ENCODE assay signal across 18 mouse cellular contexts in the genomic region with DNA sequence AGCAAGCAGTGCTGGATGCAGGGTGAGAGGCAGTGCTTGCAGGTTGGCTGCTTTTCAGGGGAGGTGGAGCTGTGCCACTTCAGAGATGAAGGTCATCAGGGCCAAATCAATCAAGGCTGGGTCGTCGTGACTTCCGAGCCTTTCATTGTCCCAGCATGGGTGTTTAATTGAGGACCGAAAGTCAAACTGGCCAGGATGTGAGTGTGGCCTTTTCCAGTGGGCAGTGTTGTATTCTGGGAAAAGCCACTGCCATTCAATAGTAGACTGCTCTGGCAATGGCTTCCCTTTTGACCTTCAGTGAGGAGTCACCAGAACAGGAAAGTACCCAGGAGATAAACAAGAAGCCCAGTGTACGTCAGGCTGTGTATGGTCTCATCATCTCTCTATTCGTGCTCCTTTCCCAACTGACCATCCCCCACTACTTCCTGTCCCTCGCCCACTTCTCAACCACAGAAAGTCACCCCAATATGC. TPM values are rescaled to one million over a fixed set of nuclear protein-coding genes. Genes with fewer than 3 reads are reported as not detected.
DNase-seq lines count a peak whose midpoint lies in the region; ATAC-seq and TF ChIP-seq lines count a peak whose summit lies in the region.
"Had no signal": no experiment of that assay in that cellular context is flagged by ENCODE, and none has a peak within 500 bp of the region (broad histone marks: within the 10 kb centered on the region; RNA-seq: fewer than 3 reads in every experiment).

No protein-coding gene starts in this region.

- DNase-seq in heart, adult 11 months = no peak
- peak; percentile 24 for DNase-seq in lung, postnatal 0 days (ENCODE audit: low spot score)
- DNase-seq in lung, postnatal 25 days (ENCODE audit: low spot score) = no peak
- DNase-seq in adrenal gland, postnatal 36 days = peak; percentile 72
- no peak for DNase-seq in urinary bladder, adult 18-20 months (ENCODE audit: low spot score in 2 of 2)
- DNase-seq in spleen, adult 12 weeks (ENCODE audit: low spot score) = no peak
- DNase-seq: cerebellum, adult 18-20 months; cerebellum, postnatal 36 days; kidney, adult 11 months; right cerebral cortex, postnatal 14 days had no signal

- H3K9me3 ChIP-seq in heart, embryonic 15.5 days (replicated peaks) = no peaks in the 10 kb centered on the region
- H3K9me3 ChIP-seq in lung, postnatal 0 days (ENCODE audit: low read length) = no peaks in the 10 kb centered on the region
- H3K9me3 ChIP-seq: forebrain, embryonic 13.5 days; midbrain, embryonic 15.5 days had no signal

- TF ChIP-seq CTCF in lung, postnatal 0 days (IDR thresholded peaks at IDR 0.05) = no peak

- H3K9ac ChIP-seq in heart, embryonic 15.5 days = no peak overlapping the region
- no peak overlapping the region for H3K9ac ChIP-seq in lung, postnatal 0 days (replicated peaks; ENCODE audit: low read depth)
- H3K9ac ChIP-seq: forebrain, embryonic 13.5 days; heart, embryonic 13.5 days; hindbrain, embryonic 14.5 days; midbrain, embryonic 15.5 days had no signal

- H3K4me3 ChIP-seq in heart, embryonic 15.5 days = no peak overlapping the region
- H3K4me3 ChIP-seq in lung, postnatal 0 days (ENCODE audit: low read depth, low read length) = no peak overlapping the region
- H3K4me3 ChIP-seq: forebrain, embryonic 13.5 days; heart, embryonic 13.5 days; left cerebral cortex, adult 2 months; midbrain, embryonic 15.5 days had no signal

- 0 out of 2 replicates have a peak overlapping the region, but pooled peaks have one; percentile 5 for H3K27ac ChIP-seq in heart, embryonic 15.5 days
- no peak overlapping the region for H3K27ac ChIP-seq in lung, postnatal 0 days (ENCODE audit: low read length)
- H3K27ac ChIP-seq: forebrain, embryonic 13.5 days; hindbrain, embryonic 14.5 days; left cerebral cortex, adult 2 months; midbrain, embryonic 15.5 days had no signal

- peaks cover 71% of the 10 kb centered on the region for H3K36me3 ChIP-seq in heart, embryonic 15.5 days
- peaks cover 47% of the 10 kb centered on the region for H3K36me3 ChIP-seq in lung, postnatal 0 days (ENCODE audit: insufficient read depth, low read length)

- no peaks in the 10 kb centered on the region for H3K27me3 ChIP-seq in heart, embryonic 15.5 days
- no peaks in the 10 kb centered on the region for H3K27me3 ChIP-seq in lung, postnatal 0 days (replicated peaks; ENCODE audit: insufficient read depth, low read length)
- H3K27me3 ChIP-seq: forebrain, embryonic 13.5 days; heart, embryonic 13.5 days; midbrain, embryonic 15.5 days; Patski had no signal

- no peak for ATAC-seq in heart, embryonic 15.5 days (replicated peaks; ENCODE audit: insufficient number of reproducible peaks, insufficient read depth, low FRiP score, low read depth)
- peak; percentile 67 for ATAC-seq in lung, postnatal 0 days
- ATAC-seq in CD4-positive, CD25-positive, alpha-beta regulatory T cell, adult 4 months = peak; percentile 87
- ATAC-seq: forebrain, embryonic 13.5 days; midbrain, embryonic 15.5 days; Patski had no signal

- TF ChIP-seq EP300 in lung, postnatal 0 days (IDR thresholded peaks at IDR 0.05) = no peak

- 54% methylated on average over 7 of the region's 7 CpGs for WGBS in heart, embryonic 15.5 days
- 41% methylated on average over 7 of the region's 7 CpGs for WGBS in lung, postnatal 0 days

- peaks cover 15% of the 10 kb centered on the region for H3K4me1 ChIP-seq in heart, embryonic 15.5 days (replicated peaks)
- H3K4me1 ChIP-seq in lung, postnatal 0 days (ENCODE audit: insufficient read depth, low read depth, low read length) = no peaks in the 10 kb centered on the region
- H3K4me1 ChIP-seq: forebrain, embryonic 13.5 days; midbrain, embryonic 15.5 days had no signal

- H3K4me2 ChIP-seq in heart, embryonic 15.5 days = no peak overlapping the region
- no peak overlapping the region for H3K4me2 ChIP-seq in lung, postnatal 0 days (replicated peaks; ENCODE audit: low read depth, low read length)
- H3K4me2 ChIP-seq: forebrain, embryonic 13.5 days; heart, embryonic 13.5 days; hindbrain, embryonic 14.5 days; midbrain, embryonic 15.5 days had no signal

RNA-seq across cellular contexts. Expression of a gene that starts 28.0 kb away (rescaled TPM):
- polyA plus RNA-seq in heart, embryonic 15.5 days (2015; fragmentation: Nextera tagmentation; extraction: Ambion mirVana) = 26.4 and 31.0 TPM in 2 replicates
- 26.2 TPM in 2 replicates for polyA plus RNA-seq in lung, postnatal 0 days (2015; fragmentation: Nextera tagmentation; extraction: Ambion mirVana)
- 10 to 100 TPM; 56.6 to 60.7 TPM for polyA plus RNA-seq in CD4-positive, CD25-positive, alpha-beta regulatory T cell, adult 4 months (2017; shearing (Covaris generic))
- total RNA-seq in adrenal gland, postnatal 36 days (2021) = 10 to 100 TPM; 58.5 to 63.4 TPM

RNA-seq across cellular contexts. Expression of a gene that starts 38.3 kb away (rescaled TPM):
- polyA plus RNA-seq in heart, embryonic 15.5 days (2015; fragmentation: Nextera tagmentation; extraction: Ambion mirVana) = 16.0 and 21.8 TPM in 2 replicates
- polyA plus RNA-seq in lung, postnatal 0 days (2015; fragmentation: Nextera tagmentation; extraction: Ambion mirVana) = 7.2 and 10.0 TPM in 2 replicates
- polyA plus RNA-seq in CD4-positive, CD25-positive, alpha-beta regulatory T cell, adult 4 months (2017; shearing (Covaris generic)) = 10 to 100 TPM; 78.2 to 90.0 TPM
- total RNA-seq in adrenal gland, postnatal 36 days (2021) = 10 to 100 TPM; 50.6 to 51.7 TPM

Comparison
In these comparisons a context has a peak if more than half of its experiments do, and no peak if none do; other contexts are left out.
1. DNase-seq: peak in lung, postnatal 0 days (single experiment) and adrenal gland, postnatal 36 days (2 of 2); none in heart, adult 11 months (single experiment), lung, postnatal 25 days (single experiment), urinary bladder, adult 18-20 months (0 of 2) and spleen, adult 12 weeks (single experiment).